Mouse (Mus musculus) CH12F3 (cell line): ENCODE measurements around the gene Cd59a.
"Not testable (repeated sequence)": the region's sequence is repeated elsewhere in the genome, so short reads cannot be mapped to it uniquely, and the experiment has no call there.

ENCODE experiments used
- in situ Hi-C: fragments of 300-500 bp; cut with MboI; formaldehyde crosslinking; loops from 2 replicates; pipeline ENCODE4 v1.14.3; 2020; ENCODE audit warnings: low sequenced_read_pairs

Gene Cd59a

DNA sequence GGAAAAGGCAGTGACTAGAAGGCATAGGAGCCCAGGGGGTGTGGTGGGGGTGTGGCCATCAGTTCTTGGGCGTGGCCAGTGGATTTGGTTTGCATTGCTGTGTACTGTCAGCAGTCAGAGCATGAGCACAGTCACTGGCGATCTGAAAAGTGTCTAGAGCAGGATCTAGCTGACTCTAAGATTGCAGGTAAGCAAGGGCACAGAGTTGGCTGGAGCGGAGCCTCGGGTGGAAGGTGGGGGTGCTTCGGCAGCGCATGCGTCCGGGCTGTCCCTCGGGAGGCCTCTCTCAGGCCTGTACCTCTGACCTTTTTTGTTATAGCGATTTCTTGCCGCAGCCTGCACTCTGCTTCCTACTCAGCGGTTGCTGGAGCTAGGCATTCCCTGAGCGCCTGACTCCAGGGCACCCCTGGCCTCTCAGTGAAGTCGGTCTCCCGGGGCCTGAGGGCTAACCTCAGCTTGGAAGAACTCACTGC, at the start of gene Cd59a:
Cd59a (plus strand) TSS at position 61 of the 473 bp plus-strand sequence.
- in situ Hi-C loops = no loop called here

DNA sequence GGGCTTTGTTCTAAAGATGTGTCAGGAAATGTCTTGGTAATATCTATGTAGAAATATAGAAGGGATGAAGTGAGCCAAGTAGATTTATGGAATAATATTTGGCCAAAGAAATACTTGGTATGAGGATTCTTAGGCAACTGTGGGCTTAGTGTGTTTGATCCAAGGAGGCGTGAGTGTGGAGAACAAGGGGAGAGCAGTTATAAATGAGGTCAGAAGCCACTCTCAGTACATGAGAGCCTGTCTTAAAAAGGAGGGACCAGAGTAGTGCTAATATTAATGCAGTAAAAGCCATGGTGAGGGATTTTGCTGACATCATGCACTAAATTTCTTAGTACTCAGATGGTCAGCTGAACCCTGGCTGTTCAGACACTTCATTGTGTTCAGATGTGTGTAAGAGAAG, 37.2 kb upstream of the Cd59a start:
- in situ Hi-C loops = no loop called here

DNA sequence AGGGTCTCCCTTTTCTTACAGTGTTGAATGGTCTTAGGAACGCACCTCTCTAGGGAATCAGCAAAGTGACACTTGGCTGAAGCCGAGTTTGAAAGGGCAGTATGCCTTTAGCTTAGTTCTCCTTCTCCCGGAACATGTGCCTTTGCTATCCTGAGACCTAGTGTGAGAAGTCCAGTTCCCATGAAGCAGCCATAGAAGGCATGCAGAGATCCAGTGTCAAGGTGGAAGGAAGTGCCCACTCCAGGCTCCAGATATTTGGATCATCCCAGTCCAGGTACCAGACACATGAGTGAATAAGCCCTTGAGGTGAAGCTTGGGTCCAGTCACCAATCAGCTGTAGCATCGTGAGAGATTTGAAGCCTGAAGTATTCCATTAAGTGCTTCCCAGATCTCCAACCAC, 36.6 kb upstream of the Cd59a start:
- in situ Hi-C loops = no loop called here

DNA sequence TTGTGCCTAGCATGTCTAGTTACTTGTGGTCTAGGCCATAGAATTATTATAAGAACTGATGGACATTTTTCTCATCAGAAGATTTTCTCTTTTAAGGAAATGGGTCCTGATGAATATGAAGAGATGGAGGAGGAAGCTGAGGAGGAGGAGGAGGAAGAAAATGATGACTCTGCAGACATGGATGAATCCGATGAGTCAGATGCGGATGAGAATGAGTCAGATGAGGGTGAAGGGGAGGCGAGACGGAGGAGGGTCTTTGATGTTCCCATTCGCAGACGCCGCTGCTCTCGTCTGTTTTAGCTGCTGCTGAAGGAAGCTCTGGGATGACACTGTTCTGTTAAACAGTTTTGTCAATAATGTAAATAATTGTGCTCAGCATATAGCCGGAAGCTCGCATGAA, 35.8 kb upstream of the Cd59a start:
- in situ Hi-C loops = no loop called here

DNA sequence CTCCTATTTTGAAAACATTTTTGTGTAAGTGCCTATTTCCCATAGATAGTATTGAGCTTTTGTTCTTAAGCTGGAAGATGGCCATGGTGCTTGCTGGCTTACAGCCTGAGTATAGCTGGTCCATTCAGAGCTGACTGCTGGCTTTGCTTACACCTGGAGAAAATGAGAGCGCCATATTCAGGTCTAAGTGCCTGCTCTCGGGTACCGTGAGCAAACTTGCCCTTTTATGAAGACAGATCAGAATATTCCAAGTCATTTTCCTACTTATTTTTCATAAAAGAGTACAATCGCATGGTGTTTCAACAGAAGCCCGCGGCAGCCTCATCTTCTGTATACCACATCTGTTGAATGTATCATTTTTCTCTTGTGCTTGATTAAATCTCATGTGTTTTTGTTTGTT, 34.6 kb upstream of the Cd59a start:
- in situ Hi-C loops = no loop called here

DNA sequence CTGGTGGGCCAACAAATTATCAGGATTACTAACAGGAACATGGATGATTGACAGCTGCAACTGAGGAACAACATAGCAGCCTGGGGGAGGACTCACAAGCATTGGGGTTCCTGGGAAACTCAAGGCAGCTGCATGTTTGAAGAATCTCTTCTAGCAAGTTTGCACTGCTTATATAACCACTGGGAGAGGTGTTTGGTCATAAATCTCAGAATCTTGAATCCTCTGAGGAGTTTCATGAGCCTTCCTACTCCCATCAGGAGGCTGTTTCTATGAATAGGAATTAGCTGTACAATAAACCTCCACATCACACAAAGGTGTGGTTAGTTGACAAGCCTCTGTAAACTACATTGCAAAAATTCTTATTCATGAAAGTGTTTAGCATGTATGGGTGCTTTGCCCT, 32.9 kb upstream of the Cd59a start:
- in situ Hi-C loops = no loop called here

DNA sequence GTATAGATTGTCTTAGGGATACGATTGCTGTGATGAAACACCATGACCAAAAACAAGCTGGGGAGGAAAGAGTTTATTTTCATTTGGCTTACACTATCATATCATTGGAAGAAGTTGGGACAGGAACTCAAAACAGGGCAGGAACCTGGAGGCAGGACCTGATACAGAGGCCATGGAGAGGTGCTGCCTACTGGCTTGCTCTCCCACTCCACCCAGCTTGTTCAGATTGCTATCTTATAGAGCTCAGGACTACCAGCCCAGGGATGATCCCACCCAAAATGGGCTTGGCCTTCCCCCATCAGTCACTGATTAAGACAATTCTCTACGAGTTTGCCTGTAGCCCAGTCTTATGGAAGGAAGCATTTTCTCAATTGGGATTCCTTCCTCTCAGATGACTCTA, 31.4 kb upstream of the Cd59a start:
- in situ Hi-C loops = no loop called here

DNA sequence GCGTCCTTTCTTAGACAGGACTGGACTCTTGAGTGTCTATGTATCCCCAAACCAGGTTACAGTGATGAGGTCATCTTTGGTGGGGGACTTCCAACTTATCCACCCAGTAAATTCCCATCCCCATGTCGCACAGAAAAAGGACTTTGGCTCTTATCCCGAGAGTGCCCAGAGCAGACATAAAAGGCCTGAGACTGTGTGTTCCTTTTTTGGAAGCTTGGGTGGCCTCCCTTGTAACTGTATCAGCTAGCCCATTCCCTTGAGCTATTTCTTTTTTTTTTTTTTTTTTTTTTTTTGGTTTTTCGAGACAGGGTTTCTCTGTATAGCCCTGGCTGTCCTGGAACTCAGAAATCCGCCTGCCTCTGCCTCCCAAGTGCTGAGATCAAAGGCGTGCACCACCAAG, 30.1 kb upstream of the Cd59a start, which contains the start of gene Gm10912:
Gm10912 (plus strand) TSS at position 301 of the 400 bp plus-strand sequence.
- in situ Hi-C loops = not testable (repeated sequence)

DNA sequence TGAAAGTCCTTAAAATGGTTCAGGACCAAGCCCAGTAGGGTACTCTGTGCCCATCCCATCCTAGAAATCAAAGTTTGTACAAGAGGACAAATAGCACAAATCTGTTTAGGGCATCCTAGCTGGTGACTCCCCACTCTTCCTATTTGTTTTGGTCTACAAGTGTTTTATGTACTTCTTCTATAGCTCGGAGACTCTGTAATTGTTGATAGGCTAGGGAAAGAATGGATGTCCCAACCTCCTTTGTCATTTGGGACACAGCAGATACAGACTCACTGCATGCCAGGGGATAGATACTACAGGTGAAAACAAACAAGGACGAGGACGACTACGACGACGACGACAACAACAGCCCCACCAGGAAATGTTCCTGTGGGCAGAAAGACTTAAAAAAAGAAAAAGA, 27.2 kb upstream of the Cd59a start, which contains the start of gene Gm10799:
Gm10799 (minus strand) TSS at position 101 of the 400 bp plus-strand sequence.
- in situ Hi-C loops = not testable (repeated sequence)

DNA sequence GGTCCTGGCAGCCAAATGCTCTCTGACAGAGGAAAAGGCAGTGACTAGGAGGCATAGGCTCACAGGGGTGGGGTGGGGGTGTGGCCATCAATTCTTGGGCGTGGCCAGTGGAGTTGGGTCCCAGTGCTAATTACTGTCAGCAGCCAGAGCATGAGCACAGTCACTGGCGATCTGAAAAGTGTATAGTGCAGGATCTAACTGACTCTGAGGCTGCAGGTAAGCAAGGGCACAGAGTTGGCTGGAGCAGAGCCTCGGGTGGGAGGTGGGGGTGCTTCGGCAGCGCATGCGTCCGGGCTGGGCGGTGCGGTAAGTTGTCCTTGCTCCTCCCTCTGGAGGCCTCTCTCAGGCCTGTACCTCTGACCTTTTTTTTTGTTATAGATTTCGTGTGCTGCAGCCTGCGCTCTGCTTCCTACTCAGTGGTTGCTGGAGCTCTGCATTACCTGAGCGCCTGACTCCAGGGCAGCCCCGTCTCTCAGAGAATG, 25.9 kb upstream of the Cd59a start, which contains the start of gene Cd59b:
Cd59b (plus strand) TSS at position 146 of the 482 bp plus-strand sequence.
- in situ Hi-C loops = no loop called here

DNA sequence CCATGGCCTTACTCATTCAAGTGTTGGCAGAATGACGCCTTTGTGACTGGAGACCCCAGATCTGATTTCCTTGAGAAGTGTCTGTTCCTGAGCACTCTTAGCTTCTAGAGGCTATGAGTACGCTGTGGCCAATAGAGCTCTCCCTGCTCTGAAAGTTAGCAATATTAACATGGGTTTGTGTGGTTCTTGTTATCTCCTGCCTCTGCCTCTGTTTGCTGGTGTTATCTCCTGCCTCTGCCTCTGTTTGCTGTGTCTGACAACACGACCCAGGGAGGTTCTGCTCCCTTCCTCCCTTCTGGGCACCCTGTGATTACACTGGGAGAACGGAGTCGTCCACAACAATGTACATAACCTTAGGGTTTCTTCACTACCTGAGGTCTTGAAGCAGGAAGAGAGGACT, 17.3 kb upstream of the Cd59a start:
- in situ Hi-C loops = not testable (repeated sequence)

DNA sequence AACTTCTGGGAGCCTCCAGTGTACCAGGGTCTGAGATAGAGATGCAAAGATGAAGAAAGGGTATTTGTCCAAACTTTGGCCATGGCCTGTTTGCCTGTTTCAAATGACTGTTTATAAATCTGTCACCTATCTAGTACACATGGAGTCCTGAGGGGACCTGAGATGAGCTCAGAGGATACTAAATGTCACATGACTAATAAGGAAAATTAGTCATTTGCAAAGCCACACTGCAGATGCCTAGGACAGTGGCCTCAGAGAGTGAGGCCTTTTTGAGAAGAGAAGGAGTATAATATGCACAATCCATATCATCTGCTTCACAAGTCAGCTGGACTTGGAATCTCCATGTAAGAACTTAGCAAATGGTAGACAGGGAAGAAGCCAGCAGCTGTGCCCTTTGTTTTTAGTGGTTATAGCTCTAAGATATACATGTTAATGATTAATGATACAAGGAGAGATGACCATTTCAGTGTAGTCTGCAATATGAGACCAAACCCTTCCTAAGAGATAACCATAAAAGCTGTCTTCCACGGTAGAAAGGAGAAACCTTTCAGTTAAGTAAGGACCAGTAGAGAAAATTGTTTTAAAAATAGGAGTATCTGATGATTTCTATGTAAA, 14.1 kb upstream of the Cd59a start:
- in situ Hi-C loops = not testable (repeated sequence)

DNA sequence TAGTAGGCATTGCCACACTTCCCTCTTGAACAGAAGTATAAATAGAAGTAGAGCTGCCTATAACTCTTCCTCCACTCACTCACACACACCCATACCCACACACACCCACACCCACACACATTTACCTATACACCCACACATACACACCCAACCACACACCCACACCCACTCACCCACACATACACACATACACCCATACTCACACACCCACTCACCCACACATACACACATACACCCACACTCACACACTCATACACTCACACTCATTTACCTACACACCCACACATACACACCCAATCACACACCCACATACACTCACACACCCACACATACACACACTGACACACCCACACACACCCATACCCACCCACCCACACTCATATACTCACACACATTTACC, 13.1 kb upstream of the Cd59a start:
- in situ Hi-C loops = no loop called here

DNA sequence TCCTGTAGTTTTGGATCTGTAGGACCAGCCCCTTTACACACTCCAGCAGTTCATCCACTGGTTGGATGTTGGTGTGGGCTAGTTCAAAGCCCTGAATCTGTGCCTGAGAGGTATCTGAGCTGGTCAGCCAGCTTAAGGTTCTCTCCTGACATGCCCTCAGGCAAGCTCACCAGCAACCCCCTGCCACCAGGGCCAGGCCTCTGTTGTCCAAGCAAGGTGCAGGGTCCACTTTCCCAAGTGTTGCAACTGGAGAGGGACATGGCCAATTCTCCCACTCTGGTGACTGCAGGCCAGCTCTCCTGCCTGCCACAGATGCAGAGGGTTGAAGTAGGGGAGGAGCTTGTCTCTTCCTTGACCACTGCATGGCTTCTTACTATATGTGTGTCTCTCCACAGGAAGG, 11.6 kb upstream of the Cd59a start:
- in situ Hi-C loops = not testable (repeated sequence)

DNA sequence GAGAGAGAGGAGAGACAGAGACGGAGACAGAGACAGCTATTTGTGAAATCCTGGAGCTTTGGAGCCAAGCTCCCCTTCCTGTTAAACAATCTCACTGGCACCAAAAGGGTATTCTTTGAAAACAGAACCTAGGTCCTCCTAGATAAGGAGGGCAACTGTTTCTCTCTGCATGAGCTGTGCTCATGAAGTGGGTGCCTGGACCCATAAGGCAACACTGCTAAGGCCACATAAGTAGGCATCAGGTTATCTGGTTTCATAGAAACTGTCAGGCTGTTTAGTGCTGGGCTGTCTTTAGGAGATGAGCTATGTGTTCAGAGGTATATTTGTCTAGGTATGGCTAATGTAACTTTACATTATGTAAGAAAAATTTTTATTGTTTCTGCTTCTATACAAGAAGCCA, 8.0 kb upstream of the Cd59a start:
- in situ Hi-C loops = not testable (repeated sequence)

DNA sequence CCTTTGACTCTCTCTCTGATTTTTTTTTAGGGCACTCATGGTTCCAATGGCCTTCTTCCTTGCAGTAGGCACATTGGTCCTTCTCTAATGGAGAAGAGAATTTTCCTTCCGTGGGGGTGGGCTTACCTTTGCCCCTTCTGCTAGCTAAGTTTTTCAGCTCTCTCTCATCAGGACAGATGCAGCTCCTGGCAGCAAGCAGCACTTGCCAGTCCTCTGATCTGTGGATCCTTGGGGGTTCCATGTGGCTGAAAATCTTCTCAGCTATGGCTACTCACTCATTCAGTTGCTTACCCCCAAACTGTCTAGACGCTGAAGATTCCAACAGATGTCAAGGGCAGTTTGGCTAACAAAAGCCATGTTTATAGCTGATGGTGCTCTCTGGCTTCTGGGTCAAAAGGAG, 2.3 kb upstream of the Cd59a start:
- in situ Hi-C loops = no loop called here

DNA sequence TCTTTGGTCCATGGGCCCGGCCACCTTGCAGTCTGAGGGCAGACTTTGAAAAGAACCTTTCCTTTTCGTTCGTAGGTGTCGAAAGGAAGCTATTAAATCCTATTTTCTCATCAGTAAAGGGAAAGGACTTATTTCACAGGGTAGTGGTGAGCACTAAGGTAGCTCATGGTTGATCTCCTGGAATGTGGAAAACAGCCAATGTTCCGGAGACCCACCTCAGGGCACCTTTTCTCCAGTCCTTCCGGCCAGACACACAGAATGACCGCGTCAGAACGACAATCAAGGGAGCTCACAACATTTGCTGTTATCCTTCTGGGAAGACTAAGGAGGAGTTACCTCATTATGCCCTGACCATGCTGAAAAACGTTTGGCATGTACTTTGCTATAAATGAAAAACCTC, 655 bp downstream of the Cd59a start:
- in situ Hi-C loops = no loop called here

DNA sequence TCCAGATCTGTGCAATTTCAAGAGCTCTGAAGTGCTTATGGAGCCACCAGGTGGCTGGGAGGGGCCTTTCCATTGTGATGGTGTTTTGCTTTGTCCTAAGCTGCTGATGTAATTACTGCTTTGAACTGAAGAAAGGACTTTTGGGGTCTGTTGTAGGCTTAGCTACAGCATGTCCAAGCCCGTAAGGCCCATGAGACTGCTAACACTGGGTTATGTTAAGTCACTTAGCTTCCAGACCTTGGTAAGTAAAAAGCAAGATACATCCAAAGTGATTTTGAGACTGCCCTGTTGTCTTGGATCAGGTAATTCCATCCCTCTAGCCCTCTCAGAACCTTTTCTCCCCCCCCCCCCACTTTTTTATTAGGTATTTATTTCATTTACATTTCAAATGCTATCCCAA, 1.2 kb downstream of the Cd59a start:
- in situ Hi-C loops = not testable (repeated sequence)

DNA sequence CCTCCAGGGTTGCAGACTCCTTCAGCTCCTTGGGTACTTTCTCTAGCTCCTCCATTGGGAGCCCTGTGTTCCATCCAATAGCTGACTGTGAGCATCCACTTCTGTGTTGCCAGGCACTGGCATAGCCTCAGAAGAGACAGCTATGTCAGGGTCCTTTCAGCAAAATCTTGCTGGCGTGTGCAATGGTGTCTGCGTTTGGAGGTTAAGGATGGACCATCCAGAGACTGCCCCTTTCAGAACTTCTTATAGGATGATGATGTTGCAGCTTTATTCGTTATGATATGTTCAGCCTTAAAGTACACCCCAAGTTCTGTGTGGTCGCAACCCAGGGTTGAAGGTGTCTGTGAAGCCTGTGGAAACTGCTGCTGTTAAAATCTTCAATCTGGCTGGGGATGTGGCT, 1.8 kb downstream of the Cd59a start:
- in situ Hi-C loops = not testable (repeated sequence)

DNA sequence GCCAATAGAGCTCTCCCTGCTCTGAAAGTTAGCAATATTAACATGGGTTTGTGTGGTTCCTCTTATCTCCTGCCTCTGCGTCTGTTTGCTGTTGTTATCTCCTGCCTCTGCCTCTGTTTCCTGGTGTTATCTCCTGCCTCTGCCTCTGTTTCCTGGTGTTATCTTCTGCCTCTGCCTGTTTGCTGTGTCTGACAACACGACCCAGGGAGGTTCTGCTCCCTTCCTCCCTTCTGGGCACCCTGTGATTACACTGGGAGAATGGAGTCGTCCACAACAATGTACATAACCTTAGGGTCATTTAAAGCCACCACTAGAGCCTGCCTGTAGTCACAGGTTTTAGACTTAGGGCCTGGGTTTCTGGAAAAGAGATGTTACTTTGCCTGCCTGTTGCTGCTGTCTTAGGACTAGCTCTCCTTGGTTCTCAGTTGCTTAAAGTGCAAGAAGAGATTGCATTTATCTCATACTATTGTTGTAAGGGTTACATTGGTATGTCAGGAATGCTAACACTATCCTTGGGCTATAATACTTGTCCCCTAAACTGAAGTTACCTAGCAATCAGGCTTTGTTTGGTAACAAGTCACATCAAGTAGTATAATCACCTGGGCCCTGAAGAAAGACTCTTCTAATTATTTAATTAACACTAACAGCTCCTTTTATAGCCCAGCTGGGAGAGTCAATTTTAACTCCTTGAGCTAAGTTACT, 3.1 kb downstream of the Cd59a start:
- in situ Hi-C loops = no loop called here

DNA sequence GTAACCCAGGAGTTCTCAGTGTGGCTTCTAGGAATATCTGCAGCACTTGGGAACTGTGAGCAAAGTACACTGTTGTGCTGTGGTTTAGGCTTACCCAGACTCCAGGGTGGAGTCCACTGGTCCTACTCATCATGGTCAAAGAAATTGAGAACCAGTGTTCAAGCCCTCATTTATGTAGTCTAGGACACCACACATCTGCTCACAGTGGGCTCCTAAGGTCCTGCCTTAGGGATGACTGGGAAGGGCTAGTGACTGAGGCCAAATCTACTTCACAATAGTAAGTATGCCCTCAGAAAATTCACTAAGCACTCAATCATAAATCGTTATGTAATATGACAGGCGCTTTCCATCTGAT, 3.6 kb downstream of the Cd59a start:
- in situ Hi-C loops = no loop called here

DNA sequence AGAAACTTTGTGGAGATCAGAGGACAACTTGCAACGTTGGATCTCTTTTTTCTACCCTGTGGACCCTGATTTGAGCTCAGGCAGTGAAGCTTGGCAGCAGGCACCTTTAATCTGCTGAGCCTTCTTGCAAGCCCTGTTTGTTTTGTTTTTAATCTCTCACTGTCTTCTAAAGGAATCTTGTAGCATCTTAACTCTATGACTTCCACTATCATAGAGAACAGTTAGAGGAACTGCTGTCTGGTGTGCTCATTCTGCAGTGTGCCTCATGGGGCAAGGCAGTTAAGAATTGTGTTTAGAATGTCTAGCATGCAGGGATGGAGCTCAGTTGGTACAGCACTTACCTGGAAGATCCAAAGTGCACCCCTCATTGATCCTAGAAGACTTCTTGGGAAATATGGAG, 4.3 kb downstream of the Cd59a start:
- in situ Hi-C loops = no loop called here
